Mouse (Mus musculus) layer of hippocampus, postnatal 36 days (tissue): ENCODE data around the gene Rnf169. TPM values are rescaled to one million over a fixed set of nuclear protein-coding genes. Genes with fewer than 3 reads are reported as not detected.

Experiments used
- DNase-seq, 2 experiments: peaks; one replicate each; pipeline ENCODE4 v3.0.0; 2022
- total RNA-seq, 2 experiments: library from RNA; stranded (reverse); gene quantifications; 2 replicates each; pipeline ENCODE4 v1.2.3; 2021

The Rnf169 gene
- total RNA-seq, 2 experiments from 2014 or later, result 24.6 to 29.5 TPM

DNA sequence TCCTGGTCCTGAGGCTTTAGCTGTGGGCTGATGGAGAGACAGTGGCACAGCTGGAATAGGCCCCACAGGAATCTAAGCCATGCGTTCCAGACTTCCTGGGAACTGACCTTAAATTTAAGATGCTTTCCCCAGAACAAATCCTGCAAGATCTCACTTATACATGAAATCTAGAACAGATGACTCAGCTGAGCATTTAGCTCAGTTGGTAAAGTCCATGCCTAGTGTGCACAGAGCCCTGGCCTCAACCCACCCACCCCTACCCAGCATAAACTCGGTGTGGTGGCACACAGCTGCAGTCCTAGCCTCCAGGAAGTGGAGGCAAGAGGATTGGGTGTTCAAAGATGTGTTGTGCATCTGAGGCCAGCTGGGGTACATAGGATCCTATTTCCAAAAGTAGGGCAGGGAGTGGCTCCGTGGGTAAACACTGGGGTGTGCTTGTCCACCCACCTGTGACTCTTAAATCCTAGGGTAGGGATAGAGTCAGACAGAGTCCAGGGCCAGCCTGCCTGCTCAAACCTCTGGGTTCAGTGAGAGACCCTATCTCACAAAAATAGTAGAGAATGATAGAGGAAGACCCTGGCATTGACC lies 90.0 kb downstream of the Rnf169 start:
- no peak for DNase-seq

GRCm38 (mm10) chr7:99889175-99889880 lies 90.9 kb downstream of the Rnf169 start:
- no peak for DNase-seq

- no peak for DNase-seq
Observed at GRCm38 (mm10) chr7:99887743-99888142, 92.5 kb downstream of the Rnf169 start.

DNA sequence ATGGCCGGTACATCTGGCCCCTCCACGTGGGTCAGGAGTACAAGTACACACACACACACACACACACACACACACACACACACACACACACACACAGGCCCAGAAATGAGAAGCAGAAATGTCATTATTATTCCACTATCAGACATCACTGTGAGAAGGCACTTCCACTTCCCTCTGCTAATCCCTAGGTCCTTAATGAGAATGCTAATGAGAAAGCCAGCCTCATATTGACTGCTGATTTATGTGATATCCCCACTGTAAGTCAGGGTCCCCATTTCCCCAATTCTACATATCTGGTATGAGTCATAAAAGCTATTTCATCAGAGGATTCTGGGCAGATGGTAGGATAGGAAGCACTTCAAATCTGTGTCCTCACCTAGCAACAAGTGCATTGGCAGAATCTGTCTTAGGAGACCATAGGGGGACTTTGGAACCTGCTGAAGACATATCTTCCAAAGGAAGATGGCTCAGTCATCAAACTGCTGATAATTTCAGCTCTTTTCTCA lies 93.0 kb downstream of the Rnf169 start:
- no peak for DNase-seq

DNA sequence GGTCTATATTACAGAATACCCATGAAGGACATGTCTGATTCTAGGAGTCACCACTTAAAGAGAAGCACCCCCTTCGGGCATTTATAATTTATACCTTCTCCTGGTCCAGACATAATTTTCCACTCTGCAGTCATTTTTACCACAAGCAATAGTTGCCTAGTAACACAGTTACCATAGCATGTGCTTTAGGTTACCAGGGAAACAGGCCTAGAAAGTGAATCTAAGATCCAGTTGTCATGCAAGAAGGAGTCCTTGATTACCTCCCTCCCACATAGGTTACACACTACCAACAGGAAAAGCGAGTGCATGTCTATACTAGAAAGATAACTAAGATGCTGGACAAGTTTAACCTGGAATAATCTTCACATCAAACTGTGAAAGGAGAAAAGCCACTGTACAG lies 102.0 kb downstream of the Rnf169 start:
- DNase-seq, result no peak

- peak; percentile 84 to 86 for DNase-seq
Observed at GRCm38 (mm10) chr7:99876345-99876744, 103.9 kb downstream of the Rnf169 start.

DNA sequence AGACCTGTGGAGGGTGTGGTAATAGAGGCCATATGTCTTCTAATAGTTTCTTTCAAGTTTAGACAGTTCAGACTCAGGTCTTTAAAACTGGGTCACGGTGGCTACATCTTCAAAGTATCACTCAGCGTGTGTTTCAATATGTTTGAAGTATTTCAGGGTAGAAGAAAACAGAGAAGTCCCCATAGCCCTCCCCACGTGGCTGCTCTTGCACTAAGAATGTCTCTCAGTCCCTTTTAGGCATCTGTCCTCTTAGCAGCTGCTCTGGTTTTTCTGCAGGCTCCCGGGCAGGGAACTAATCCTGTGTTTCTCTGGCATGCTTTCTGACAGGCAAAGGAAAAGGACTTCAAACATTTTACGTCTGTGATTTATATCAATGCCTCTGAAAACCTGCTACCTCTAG lies 104.4 kb downstream of the Rnf169 start:
- no peak for DNase-seq

GRCm38 (mm10) chr7:99873965-99874364 lies 106.3 kb downstream of the Rnf169 start:
- DNase-seq, result no peak

Other genes starting within 250 kb of the Rnf169 start
- not detected for gene Olfr521, start 216.9 kb downstream of the Rnf169 start, total RNA-seq
- 1 to 10 TPM; 2.4 to 2.7 TPM for gene Neu3, start 152.0 kb downstream of the Rnf169 start, total RNA-seq
- gene Xrra1, start 121.3 kb downstream of the Rnf169 start, total RNA-seq, result 1 to 10 TPM in 1 of 2 experiments, under 1 TPM in 1; 0.72 to 1.3 TPM
- 100 to 1,000 TPM; 103 to 106 TPM for gene Spcs2, start 117.0 kb downstream of the Rnf169 start, total RNA-seq
- gene Chrdl2, start 25.7 kb upstream of the Rnf169 start, total RNA-seq, result under 1 TPM; 0.47 to 0.58 TPM
- 10 to 100 TPM; 32.1 to 33.5 TPM for gene Pold3, start 141.1 kb upstream of the Rnf169 start, total RNA-seq
- 1 to 10 TPM; 5.7 to 7.1 TPM for gene Lipt2, start 178.8 kb upstream of the Rnf169 start, total RNA-seq
- not detected for gene Kcne3, start 196.1 kb upstream of the Rnf169 start, total RNA-seq
- gene Pgm2l1, start 246.9 kb upstream of the Rnf169 start, total RNA-seq, result 100 to 1,000 TPM; 282 to 309 TPM